Mouse (Mus musculus): ENCODE results near the gene Flt3l.
"Not testable (repeated sequence)": the region's sequence is repeated elsewhere in the genome, so short reads cannot be mapped to it uniquely, and the experiment has no call there.

The Flt3l gene

GRCm38 (mm10) chr7:45103652-45104180 is 32.5 kb downstream of the Flt3l start, which contains the start of gene Fcgrt:
Fcgrt (minus strand) TSS chr7:45103851.
- peak; percentile 45; the same call in 1 of the 2 replicates for ATAC-seq (ENCODE audit: insufficient number of reproducible peaks, low FRiP score, low TSS enrichment)

GRCm38 (mm10) chr7:45102940-45103585 is 33.2 kb downstream of the Flt3l start:
- no peak for ATAC-seq (ENCODE audit: insufficient number of reproducible peaks, low FRiP score, low TSS enrichment)

- no peak for ATAC-seq (ENCODE audit: insufficient number of reproducible peaks, low FRiP score, low TSS enrichment)
Measured at GRCm38 (mm10) chr7:45102441-45102840, 33.8 kb downstream of the Flt3l start.

DNA sequence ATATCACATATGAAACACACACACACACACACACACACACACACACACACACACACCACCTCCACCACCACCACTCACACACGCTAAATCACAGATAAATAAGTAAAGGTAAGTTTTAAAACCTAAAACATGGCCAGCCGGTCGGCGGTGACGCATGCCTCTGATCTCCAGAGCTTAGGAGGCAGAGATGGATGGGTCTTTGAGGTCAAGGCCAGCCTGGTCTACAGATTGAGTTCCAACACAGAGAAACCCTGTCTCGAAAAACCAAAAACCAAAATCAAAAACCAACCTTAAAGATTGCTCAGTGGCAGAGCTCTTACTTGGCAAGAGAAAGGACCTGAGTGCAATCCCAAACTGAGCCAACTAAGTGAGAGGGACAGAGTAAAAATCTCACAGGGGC is 36.2 kb downstream of the Flt3l start:
- ATAC-seq (ENCODE audit: insufficient number of reproducible peaks, low FRiP score, low TSS enrichment) = no peak

DNA sequence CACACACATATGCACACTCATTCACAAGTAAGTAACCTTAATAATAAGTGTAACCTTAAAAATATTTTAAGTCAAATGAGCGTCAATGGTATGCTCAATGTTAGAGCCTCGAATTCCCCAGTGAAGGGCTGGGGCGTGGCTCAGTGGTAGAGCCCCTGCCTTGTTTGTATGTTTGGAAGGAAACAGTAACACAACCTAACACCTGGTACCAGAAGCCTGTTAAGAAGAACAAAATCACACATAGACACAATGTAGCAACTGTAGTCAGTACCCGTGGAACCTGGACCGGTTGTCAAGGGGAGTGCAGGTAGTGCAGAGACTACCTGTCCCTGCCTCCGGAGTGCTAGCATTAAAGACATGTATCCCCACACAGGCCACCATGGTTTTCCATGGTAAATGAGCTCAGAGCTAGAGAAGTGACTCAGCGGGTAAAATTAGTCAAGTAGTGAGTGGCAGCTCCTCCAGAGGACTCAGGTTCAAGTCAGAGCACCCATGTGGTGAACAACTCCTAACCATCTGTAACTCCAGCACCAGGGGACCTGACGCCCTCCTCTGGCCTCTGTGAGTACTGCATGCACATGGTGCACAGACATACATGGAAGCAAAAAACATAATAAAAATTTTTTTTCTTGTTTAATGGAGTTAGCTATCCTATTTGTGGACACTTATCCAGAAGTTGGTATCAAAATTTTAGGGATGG is 37.5 kb downstream of the Flt3l start:
- no peak for ATAC-seq (ENCODE audit: insufficient number of reproducible peaks, low FRiP score, low TSS enrichment)

GRCm38 (mm10) chr7:45097479-45097878 is 38.8 kb downstream of the Flt3l start:
- no peak for ATAC-seq (ENCODE audit: insufficient number of reproducible peaks, low FRiP score, low TSS enrichment)

DNA sequence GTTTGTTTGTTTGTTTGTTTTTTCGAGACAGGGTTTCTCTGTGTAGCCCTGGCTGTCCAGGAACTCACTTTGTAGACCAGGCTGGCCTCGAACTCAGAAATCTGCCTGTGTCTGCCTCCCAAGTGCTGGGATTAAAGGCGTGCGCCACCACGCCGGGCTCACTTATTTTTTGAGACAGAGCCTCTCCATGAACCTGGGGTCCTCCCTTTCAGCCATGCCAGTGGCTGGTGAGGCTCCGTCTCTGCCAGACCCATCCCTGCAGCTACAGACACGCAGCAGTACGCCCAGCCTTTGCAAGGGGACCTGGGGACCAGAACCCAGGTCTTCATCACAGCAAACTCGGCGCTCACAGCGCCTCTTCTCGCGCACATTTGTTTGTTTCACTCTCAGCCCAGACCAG is 40.3 kb downstream of the Flt3l start:
- ATAC-seq (ENCODE audit: insufficient number of reproducible peaks, low FRiP score, low TSS enrichment) = not testable (repeated sequence)

- ATAC-seq (ENCODE audit: insufficient number of reproducible peaks, low FRiP score, low TSS enrichment) = no peak
Measured at GRCm38 (mm10) chr7:45095367-45095766, 40.9 kb downstream of the Flt3l start.

- no peak for ATAC-seq (ENCODE audit: insufficient number of reproducible peaks, low FRiP score, low TSS enrichment)
Measured at GRCm38 (mm10) chr7:45094121-45094520, 42.1 kb downstream of the Flt3l start.

- ATAC-seq (ENCODE audit: insufficient number of reproducible peaks, low FRiP score, low TSS enrichment) = no peak
Measured at GRCm38 (mm10) chr7:45093516-45093905, 42.7 kb downstream of the Flt3l start.

DNA sequence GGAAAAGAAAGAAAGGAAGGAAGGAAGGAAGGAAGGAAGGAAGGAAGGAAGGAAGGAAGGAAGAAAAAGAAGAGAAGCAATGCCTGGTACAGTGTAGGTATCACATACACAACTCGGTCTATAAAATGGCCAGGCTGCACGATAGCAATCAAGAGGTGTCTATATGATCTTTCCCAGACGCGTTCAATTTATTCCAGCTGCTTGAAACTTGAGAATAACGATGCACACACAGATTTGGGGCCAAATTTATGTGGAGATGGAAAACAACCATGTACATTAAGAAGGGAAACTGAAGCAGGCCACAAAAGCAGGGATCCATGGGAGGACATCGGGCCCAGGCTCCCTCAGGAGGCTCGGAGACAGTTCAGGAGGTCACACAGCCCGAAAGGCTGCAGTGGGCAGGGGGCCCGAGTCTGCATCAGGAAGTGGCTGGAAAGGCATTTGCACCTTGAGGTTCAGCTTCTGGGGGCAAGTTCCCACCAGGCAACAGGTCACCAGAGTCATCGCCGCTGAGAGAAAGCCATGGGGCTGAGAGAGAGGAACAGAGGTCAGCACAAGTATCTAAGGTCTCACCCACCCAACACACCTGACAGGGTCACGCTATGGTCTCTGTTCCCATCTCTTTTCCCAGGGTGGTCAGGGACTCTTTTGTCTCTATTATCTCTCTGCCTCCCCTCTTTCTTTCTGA is 43.3 kb downstream of the Flt3l start:
- no peak for ATAC-seq (ENCODE audit: insufficient number of reproducible peaks, low FRiP score, low TSS enrichment)

DNA sequence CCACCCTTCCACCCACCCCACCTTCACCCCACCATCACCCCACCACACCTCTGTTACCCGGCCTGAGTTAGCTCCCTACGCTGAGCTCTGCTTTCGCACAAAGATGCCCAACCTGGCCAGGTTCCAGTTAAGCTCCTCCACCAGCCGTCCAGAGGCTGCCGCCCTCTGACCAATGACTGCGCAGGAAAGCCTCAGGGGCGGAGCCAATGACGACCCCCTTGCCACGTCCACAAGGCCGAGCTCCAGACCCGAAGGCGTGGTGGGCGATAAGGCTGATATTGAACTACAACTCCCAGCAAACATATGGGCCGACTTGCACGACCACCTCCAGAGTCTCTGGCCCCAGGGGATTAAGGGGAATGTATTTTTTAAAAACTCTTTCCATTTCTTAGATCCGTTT is 44.2 kb downstream of the Flt3l start, which contains the start of gene Rcn3:
Gene Rcn3 (minus strand): TSS at position 174 of the 400 bp plus-strand sequence.
- no peak for ATAC-seq (ENCODE audit: insufficient number of reproducible peaks, low FRiP score, low TSS enrichment)

DNA sequence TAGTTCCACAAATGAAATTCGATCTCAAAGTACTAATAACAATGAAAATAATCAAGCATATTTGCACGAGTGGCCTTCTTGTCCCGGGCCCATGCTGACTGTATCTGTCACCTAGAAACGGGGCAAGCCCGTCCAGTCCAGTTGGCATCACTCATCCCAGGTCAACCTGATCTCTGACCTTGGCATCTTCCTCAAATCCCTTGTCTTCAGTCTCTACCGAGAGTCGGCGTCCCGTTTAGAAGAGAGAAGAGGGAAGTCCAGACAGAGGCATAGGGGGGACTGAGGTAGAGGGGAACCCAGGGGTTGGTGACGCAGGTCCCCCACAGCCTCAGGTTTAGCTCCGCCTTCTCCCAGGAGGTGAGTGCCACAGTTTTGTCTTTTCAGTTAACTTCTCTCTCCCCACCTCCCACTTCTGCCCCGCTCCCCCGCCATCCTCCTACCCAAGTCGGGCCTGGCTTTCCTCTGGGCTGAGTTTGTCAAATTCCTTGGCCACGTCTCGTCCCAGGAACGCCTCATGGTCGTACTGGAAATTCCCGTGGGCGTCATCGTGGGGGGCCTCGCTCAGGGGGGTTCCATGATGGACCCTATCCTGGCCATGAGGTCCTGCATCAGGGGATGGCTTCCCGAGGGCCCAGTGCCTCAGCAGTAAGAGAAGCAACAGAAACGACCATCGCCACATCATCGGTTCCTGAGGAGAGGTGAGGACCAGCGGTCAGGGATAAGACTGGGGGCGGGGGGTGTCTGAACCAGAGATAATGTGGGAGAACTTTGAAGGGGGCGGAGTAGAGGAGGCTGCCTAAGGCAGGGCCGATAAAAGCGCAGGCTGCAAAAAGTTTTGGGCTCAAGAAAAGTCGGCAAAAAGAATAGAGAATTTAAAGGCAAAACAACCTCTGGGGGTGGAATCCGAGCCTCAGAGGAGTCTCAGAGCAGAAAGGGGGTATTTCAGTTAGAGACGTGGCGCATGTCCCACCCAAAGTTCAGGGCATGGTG is 44.9 kb downstream of the Flt3l start:
- ATAC-seq (ENCODE audit: insufficient number of reproducible peaks, low FRiP score, low TSS enrichment) = no peak

DNA sequence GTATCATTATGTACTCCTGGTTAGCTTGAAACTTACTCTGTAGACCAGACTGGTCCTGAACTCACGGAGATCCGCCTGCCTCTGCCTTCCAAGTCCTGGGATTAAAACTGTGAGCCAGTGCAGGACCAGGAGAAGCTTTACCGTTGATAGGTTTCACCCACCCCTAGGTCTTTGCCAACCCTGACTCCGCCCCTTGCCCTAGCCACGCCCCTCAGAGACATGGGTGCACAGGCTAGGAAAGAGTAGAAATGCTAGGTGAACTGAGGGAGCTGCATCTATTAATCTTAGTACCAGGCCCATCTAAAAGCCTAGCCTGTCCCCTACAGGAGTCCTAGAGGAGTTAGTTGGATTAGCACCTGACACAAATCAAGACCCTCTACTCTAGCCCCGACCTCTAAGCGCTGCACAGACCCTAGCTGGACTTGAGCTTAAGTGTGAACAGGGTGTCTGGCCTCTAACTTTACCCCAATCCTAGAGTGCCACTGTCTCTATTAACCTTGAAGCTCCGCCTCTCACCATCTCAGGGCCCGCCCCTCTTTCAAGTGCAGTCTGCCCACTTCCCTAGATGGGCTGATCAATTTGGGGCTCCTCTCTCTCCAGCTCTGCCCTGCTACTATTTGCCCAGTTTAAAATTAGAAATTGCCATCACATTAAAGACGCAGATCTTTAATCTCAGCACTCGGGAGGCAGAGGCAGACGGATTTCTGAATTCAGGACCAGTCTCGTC is 45.8 kb downstream of the Flt3l start:
- ATAC-seq (ENCODE audit: insufficient number of reproducible peaks, low FRiP score, low TSS enrichment) = no peak

DNA sequence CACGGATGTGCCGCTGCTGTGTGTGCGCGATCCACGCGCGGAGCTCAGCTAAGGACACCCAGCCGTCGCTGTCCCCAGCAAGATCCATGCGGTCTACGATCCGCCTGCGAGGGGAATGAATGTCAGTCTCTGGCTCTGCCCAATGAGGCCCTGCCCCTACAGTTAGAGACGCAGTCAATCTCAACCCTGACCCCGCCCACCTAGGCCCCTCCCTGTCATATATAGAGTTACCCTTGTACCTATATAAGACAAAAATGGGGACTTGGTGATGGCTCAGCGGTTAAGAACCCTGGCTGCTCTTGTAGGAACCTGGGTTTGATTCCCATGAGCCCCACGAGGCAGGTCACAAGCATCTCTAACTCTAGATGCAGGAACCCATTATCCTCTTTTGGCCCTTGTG is 47.6 kb downstream of the Flt3l start:
- no peak for ATAC-seq (ENCODE audit: insufficient number of reproducible peaks, low FRiP score, low TSS enrichment)

- no peak for ATAC-seq (ENCODE audit: insufficient number of reproducible peaks, low FRiP score, low TSS enrichment)
Measured at GRCm38 (mm10) chr7:45086084-45086483, 50.1 kb downstream of the Flt3l start.

- ATAC-seq (ENCODE audit: insufficient number of reproducible peaks, low FRiP score, low TSS enrichment) = no peak
Measured at GRCm38 (mm10) chr7:45083300-45083890, 52.8 kb downstream of the Flt3l start.

DNA sequence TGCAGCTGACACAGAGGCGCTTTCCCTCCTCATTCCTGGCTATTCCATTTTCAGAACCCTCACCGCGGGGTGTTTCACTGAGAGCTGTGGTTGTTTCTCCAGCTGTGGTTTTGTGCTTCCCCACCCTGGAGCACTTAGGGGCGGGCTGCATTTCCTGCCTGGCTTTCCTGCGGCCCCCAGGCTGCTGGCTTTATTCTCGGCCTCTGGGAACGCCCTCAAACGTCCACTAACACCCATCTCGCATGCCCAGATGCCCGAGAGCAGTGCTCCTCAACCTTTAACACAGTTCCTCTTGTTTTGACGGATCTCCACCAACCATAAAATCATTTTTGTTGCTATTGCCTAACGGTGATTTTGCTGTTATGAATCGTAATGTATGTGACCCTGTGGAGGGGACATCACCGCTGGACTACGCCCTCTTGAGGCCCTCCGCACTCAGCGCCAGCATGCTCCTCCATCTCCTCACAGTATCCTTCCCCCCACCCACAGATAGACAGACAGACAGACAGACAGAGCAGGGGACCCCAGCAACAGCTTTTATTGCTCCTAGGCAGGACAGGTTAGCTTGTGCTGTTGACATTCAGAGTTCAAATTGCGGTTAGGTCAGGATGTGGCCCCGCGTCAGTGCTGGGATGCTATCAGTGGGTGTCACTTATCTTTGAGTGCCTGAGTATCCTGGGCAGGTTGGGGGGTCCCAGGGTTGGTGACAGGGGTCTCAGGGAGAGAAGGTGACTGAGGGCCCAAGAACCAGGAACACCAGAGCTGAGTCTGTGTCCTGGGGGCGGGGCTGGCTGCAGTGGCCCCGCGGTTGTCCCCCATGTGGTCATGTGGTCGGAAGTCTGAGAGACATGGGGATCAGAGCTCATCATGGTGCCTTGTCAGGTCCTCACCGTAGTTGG is 53.6 kb downstream of the Flt3l start:
- ATAC-seq (ENCODE audit: insufficient number of reproducible peaks, low FRiP score, low TSS enrichment) = no peak
